Mouse (Mus musculus) limb, embryonic 10.5 days (tissue): ENCODE data around the gene Atxn2. TPM values are rescaled to one million over a fixed set of nuclear protein-coding genes. Genes with fewer than 3 reads are reported as not detected.
A peak's percentile ranks its signal among the peaks of the same experiment; 100 is the strongest.

Source experiments
- DNase-seq: peaks from one replicate; pipeline ENCODE4 v3.0.0-alpha.2; 2017; ENCODE audit warnings: low spot score
- H3K27ac ChIP-seq: fragments of 300-500 bp; sonication (generic); 2 replicates; pipeline ENCODE4 v1.5.1; 2016; ENCODE audit warnings: mild to moderate bottlenecking
- H3K27me3 ChIP-seq: fragments of 300-500 bp; sonication (generic); 2 replicates; pipeline ENCODE4 v1.6.1; 2016; ENCODE audit warnings: low read depth, mild to moderate bottlenecking; ENCODE audit not compliant: poor library complexity, severe bottlenecking
- H3K36me3 ChIP-seq: fragments of 300-500 bp; sonication (generic); 2 replicates; pipeline ENCODE4 v1.6.1; 2016; ENCODE audit warnings: mild to moderate bottlenecking, moderate library complexity
- H3K4me1 ChIP-seq: fragments of 300-500 bp; sonication (generic); 2 replicates; pipeline ENCODE4 v1.6.1; 2016
- H3K4me3 ChIP-seq: fragments of 300-500 bp; sonication (generic); 2 replicates; pipeline ENCODE4 v1.5.1; 2016; ENCODE audit warnings: mild to moderate bottlenecking, moderate library complexity
- H3K9me3 ChIP-seq: fragments of 300-500 bp; sonication (generic); replicated peaks from 2 replicates; pipeline ENCODE4 v1.6.1; 2016; ENCODE audit warnings: mild to moderate bottlenecking
- WGBS: fragments of 180-500 bp; shearing (Covaris S2); methylation state at CpG from one replicate; pipeline ENCODE4 v1.1.7; 2016; 5-methylcytosine and 5-hydroxymethylcytosine counted together
- polyA plus RNA-seq: library from polyadenylated mRNA; unstranded; fragments of >200 nt; fragmentation: Nextera tagmentation; extraction: Ambion mirVana; gene quantifications from 2 replicates; pipeline ENCODE4 v1.2.1, GENCODE M21; 2016

Gene Atxn2
- polyA plus RNA-seq, 1 experiment from 2014 or later: 40.2 TPM

- H3K27me3 ChIP-seq: no peaks in the 10 kb centered on the region
- H3K27ac ChIP-seq: no peak overlapping the region
- H3K4me3 ChIP-seq: no peak overlapping the region
- no peaks in the 10 kb centered on the region for H3K4me1 ChIP-seq
- no peaks in the 10 kb centered on the region for H3K9me3 ChIP-seq
- no peak for DNase-seq
- WGBS: 89% methylated on average over 10 of the region's 10 CpGs
- H3K36me3 ChIP-seq: peaks cover 99% of the 10 kb centered on the region
Observed at GRCm38 (mm10) chr5:121783862-121784500, 72.8 kb downstream of the Atxn2 start.

- H3K36me3 ChIP-seq: peaks cover 99% of the 10 kb centered on the region
- no peaks in the 10 kb centered on the region for H3K27me3 ChIP-seq
- no peak for DNase-seq
- WGBS: 93% methylated on average over 5 of the region's 5 CpGs
- H3K27ac ChIP-seq: no peak overlapping the region
- H3K4me1 ChIP-seq: no peaks in the 10 kb centered on the region
- H3K4me3 ChIP-seq: no peak overlapping the region
- H3K9me3 ChIP-seq: no peaks in the 10 kb centered on the region
Observed at GRCm38 (mm10) chr5:121791026-121791425, 79.9 kb downstream of the Atxn2 start.

GRCm38 (mm10) chr5:121795800-121796199, 84.7 kb downstream of the Atxn2 start:
- no peaks in the 10 kb centered on the region for H3K4me1 ChIP-seq
- no peaks in the 10 kb centered on the region for H3K9me3 ChIP-seq
- WGBS: 85% methylated on average over 3 of the region's 3 CpGs
- no peak overlapping the region for H3K27ac ChIP-seq
- peaks cover 99% of the 10 kb centered on the region for H3K36me3 ChIP-seq
- no peak overlapping the region for H3K4me3 ChIP-seq
- no peaks in the 10 kb centered on the region for H3K27me3 ChIP-seq
- DNase-seq: no peak

GRCm38 (mm10) chr5:121798447-121798846, 87.3 kb downstream of the Atxn2 start:
- Histone ChIP-seq H3K27me3 (no peaks in the 10 kb centered on the region), H3K27ac (no peak overlapping the region), H3K4me1 (no peaks in the 10 kb centered on the region), H3K4me3 (no peak overlapping the region), H3K9me3 (no peaks in the 10 kb centered on the region), H3K36me3 (peaks cover 100% of the 10 kb centered on the region)
- WGBS: 94% methylated on average over 2 of the region's 2 CpGs
- DNase-seq: no peak

- Histone ChIP-seq H3K27me3 (no peaks in the 10 kb centered on the region), H3K36me3 (peaks cover 91% of the 10 kb centered on the region), H3K27ac (no peak overlapping the region), H3K4me1 (no peaks in the 10 kb centered on the region), H3K9me3 (no peaks in the 10 kb centered on the region), H3K4me3 (no peak overlapping the region)
- DNase-seq: no peak
- WGBS: 96% methylated on average over 3 of the region's 3 CpGs
Observed at GRCm38 (mm10) chr5:121807186-121807585, 96.0 kb downstream of the Atxn2 start.

- H3K27me3 ChIP-seq: no peaks in the 10 kb centered on the region
- no peaks in the 10 kb centered on the region for H3K9me3 ChIP-seq
- peaks cover 91% of the 10 kb centered on the region for H3K36me3 ChIP-seq
- H3K4me3 ChIP-seq: no peak overlapping the region
- 81% methylated on average over 2 of the region's 2 CpGs for WGBS
- no peak for DNase-seq
- H3K4me1 ChIP-seq: no peaks in the 10 kb centered on the region
- no peak overlapping the region for H3K27ac ChIP-seq
Observed at GRCm38 (mm10) chr5:121808202-121808601, 97.1 kb downstream of the Atxn2 start.

- Histone ChIP-seq H3K27ac (no peak overlapping the region), H3K9me3 (no peaks in the 10 kb centered on the region), H3K4me1 (no peaks in the 10 kb centered on the region), H3K36me3 (peaks cover 90% of the 10 kb centered on the region), H3K27me3 (no peaks in the 10 kb centered on the region), H3K4me3 (no peak overlapping the region)
- no peak for DNase-seq
- WGBS: 88% methylated on average over 5 of the region's 5 CpGs
Observed at GRCm38 (mm10) chr5:121809667-121810224, 98.6 kb downstream of the Atxn2 start.

- Histone ChIP-seq H3K27ac (no peak overlapping the region), H3K4me1 (no peaks in the 10 kb centered on the region), H3K27me3 (no peaks in the 10 kb centered on the region), H3K9me3 (no peaks in the 10 kb centered on the region), H3K36me3 (peaks cover 90% of the 10 kb centered on the region), H3K4me3 (no peak overlapping the region)
- no peak for DNase-seq
- 93% methylated on average over 17 of the region's 17 CpGs for WGBS
Observed at GRCm38 (mm10) chr5:121810331-121811151, 99.4 kb downstream of the Atxn2 start.

GRCm38 (mm10) chr5:121811485-121811931, 100.4 kb downstream of the Atxn2 start:
- no peaks in the 10 kb centered on the region for H3K27me3 ChIP-seq
- H3K9me3 ChIP-seq: no peaks in the 10 kb centered on the region
- 93% methylated on average over 5 of the region's 5 CpGs for whole genome bisulfite sequencing
- no peak for DNase-seq
- no peaks in the 10 kb centered on the region for H3K4me1 ChIP-seq
- H3K27ac ChIP-seq: no peak overlapping the region
- no peak overlapping the region for H3K4me3 ChIP-seq
- peaks cover 90% of the 10 kb centered on the region for H3K36me3 ChIP-seq

- Histone ChIP-seq H3K4me1 (no peaks in the 10 kb centered on the region), H3K9me3 (no peaks in the 10 kb centered on the region), H3K27me3 (no peaks in the 10 kb centered on the region), H3K36me3 (peaks cover 93% of the 10 kb centered on the region), H3K4me3 (no peak overlapping the region), H3K27ac (no peak overlapping the region)
- peak; percentile 22 for DNase-seq
- WGBS: 87% methylated on average over 7 of the region's 7 CpGs
Observed at GRCm38 (mm10) chr5:121812526-121813243, 101.5 kb downstream of the Atxn2 start.

GRCm38 (mm10) chr5:121813744-121814143, 102.6 kb downstream of the Atxn2 start:
- peaks cover 96% of the 10 kb centered on the region for H3K36me3 ChIP-seq
- no peaks in the 10 kb centered on the region for H3K27me3 ChIP-seq
- no peak for DNase-seq
- no peaks in the 10 kb centered on the region for H3K4me1 ChIP-seq
- 94% methylated on average over 10 of the region's 10 CpGs for WGBS
- H3K27ac ChIP-seq: no peak overlapping the region
- H3K9me3 ChIP-seq: no peaks in the 10 kb centered on the region
- no peak overlapping the region for H3K4me3 ChIP-seq

GRCm38 (mm10) chr5:121815067-121815466, 103.9 kb downstream of the Atxn2 start:
- Histone ChIP-seq H3K4me3 (no peak overlapping the region), H3K36me3 (peaks cover 98% of the 10 kb centered on the region), H3K4me1 (no peaks in the 10 kb centered on the region), H3K27ac (no peak overlapping the region), H3K9me3 (no peaks in the 10 kb centered on the region), H3K27me3 (no peaks in the 10 kb centered on the region)
- no peak for DNase-seq
- WGBS: 71% methylated on average over 3 of the region's 3 CpGs
